Mouse (Mus musculus) mesoderm, embryonic 11.5 days (tissue): ENCODE measurements around the gene Tra2a.
"Not testable (repeated sequence)": the region's sequence is repeated elsewhere in the genome, so short reads cannot be mapped to it uniquely, and the experiment has no call there.

Source experiments
- DNase-seq: peaks from one replicate; pipeline ENCODE4 v3.0.0-alpha.2; 2012; ENCODE audit warnings: low read depth, low spot score

Tra2a gene

GRCm38 (mm10) chr6:49263847-49264243, at the start of gene Tra2a:
Gene Tra2a (minus strand): TSS chr6:49264033.
- DNase-seq: peak; percentile 98

GRCm38 (mm10) chr6:49298286-49298685, 34.5 kb upstream of the Tra2a start:
- DNase-seq: no peak

- no peak for DNase-seq
These were observed 18.3 kb upstream of the Tra2a start for GRCm38 (mm10) chr6:49282122-49282521.

GRCm38 (mm10) chr6:49280942-49281341, 17.1 kb upstream of the Tra2a start:
- no peak for DNase-seq

- DNase-seq: no peak
These were observed 11.5 kb upstream of the Tra2a start for GRCm38 (mm10) chr6:49275296-49275695.

GRCm38 (mm10) chr6:49274416-49275091, 10.7 kb upstream of the Tra2a start:
- DNase-seq: no peak

- DNase-seq: no peak
These were observed 10.1 kb upstream of the Tra2a start for GRCm38 (mm10) chr6:49273934-49274333.

GRCm38 (mm10) chr6:49272863-49273262, 9.0 kb upstream of the Tra2a start:
- no peak for DNase-seq

- DNase-seq: no peak
These were observed 8.0 kb upstream of the Tra2a start for GRCm38 (mm10) chr6:49271815-49272214.

GRCm38 (mm10) chr6:49269923-49270322, 6.1 kb upstream of the Tra2a start:
- no peak for DNase-seq

GRCm38 (mm10) chr6:49269200-49269599, 5.4 kb upstream of the Tra2a start:
- peak; percentile 80 for DNase-seq

GRCm38 (mm10) chr6:49267686-49268085, 3.9 kb upstream of the Tra2a start:
- DNase-seq: no peak

- not testable (repeated sequence) for DNase-seq
These were observed 1.4 kb upstream of the Tra2a start for GRCm38 (mm10) chr6:49265207-49265606.

GRCm38 (mm10) chr6:49264446-49264845, 613 bp upstream of the Tra2a start:
- not testable (repeated sequence) for DNase-seq

GRCm38 (mm10) chr6:49263081-49263846, 569 bp downstream of the Tra2a start:
- peak; percentile 46 for DNase-seq

GRCm38 (mm10) chr6:49262421-49262820, 1.4 kb downstream of the Tra2a start:
- peak; percentile 60 for DNase-seq

- DNase-seq: no peak
These were observed 4.1 kb downstream of the Tra2a start for GRCm38 (mm10) chr6:49259711-49260110.

- DNase-seq: no peak
These were observed 6.0 kb downstream of the Tra2a start for GRCm38 (mm10) chr6:49257880-49258279.

GRCm38 (mm10) chr6:49252207-49252606, 11.6 kb downstream of the Tra2a start:
- DNase-seq: no peak

GRCm38 (mm10) chr6:49251199-49251598, 12.6 kb downstream of the Tra2a start:
- no peak for DNase-seq

GRCm38 (mm10) chr6:49247246-49247645, 16.6 kb downstream of the Tra2a start:
- peak; percentile 62 for DNase-seq

GRCm38 (mm10) chr6:49242331-49242730, 21.5 kb downstream of the Tra2a start:
- no peak for DNase-seq

GRCm38 (mm10) chr6:49241562-49241961, 22.3 kb downstream of the Tra2a start:
- DNase-seq: no peak
